Mouse (Mus musculus) left cerebral cortex, postnatal 14 days (tissue): Measurements from ENCODE around the gene Lyzl4. TPM values are rescaled to one million over a fixed set of nuclear protein-coding genes. Genes with fewer than 3 reads are reported as not detected.

Experiments
- DNase-seq, 2 experiments: peaks; one replicate each; pipeline ENCODE4 v3.0.0; 2021 to 2022; ENCODE audit warnings: low spot score in 2 of 2, mixed read lengths in 1 of 2
- intact Hi-C: fragments of 180-260 bp; cut with DNase I; formaldehyde crosslinking; loops from one replicate; pipeline ENCODE4 v1.15.1; 2025
- total RNA-seq, 2 experiments: library from RNA; stranded (reverse); gene quantifications; 2 replicates each; pipeline ENCODE4 v1.2.3; 2021

Gene Lyzl4
- total RNA-seq, 2 experiments from 2014 or later: 0.97 to 1.2 TPM

DNA sequence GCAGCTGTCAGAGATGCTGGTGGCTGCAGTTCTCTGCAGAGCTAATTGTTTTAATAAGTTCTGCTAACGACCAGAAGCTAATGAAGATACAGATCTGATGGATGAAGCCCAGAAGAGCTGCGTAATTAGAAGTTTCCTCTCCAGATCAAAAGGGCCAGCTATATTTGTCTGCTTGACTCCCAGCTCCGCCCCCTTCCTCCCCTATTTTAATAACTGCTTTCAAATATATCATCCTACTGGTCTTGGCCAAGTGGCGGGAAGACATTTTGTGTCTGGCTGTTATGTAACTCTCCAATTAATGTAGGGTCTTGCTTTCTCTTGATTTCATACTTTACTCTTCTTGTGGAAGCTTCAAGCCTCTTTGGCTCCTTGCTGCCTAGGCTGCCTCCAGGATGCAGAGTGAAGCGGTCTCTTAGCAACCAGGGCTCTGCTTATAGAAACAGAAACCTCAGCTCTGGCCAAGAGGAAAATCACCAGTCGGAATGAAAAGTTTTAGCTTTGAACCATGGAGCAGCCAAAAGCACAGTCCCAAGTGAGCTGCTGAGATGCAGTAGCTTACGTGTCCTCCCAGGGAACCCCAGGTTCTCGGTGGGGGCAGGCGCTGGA, 86.4 kb downstream of the Lyzl4 start:
- intact Hi-C loops: loop anchor here (5.0 kb wide), 3 partner anchors 42 to 63 kb away; no protein-coding TSS in a partner anchor
- DNase-seq: peak; percentile 71

DNA sequence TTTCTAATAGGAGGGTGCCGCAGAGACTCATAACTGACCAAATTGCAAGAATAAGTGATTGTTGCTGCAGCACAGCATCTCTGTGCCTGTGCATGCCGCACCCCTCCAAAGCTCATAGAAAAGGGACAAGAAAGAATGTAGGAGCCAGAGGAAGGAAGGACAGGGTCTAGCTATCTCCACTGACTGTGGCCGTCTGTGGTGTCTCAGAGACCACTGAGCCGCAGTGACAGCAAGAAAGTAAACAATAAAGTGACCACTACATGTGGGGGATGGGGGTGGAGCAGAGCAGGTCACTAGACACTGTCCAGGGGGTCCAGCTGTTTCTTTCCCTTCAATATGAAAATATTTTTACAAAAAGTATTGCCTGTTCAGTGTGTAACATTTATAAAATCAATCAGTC, 88.3 kb downstream of the Lyzl4 start:
- no peak for DNase-seq
- intact Hi-C loops: no loop called here

DNA sequence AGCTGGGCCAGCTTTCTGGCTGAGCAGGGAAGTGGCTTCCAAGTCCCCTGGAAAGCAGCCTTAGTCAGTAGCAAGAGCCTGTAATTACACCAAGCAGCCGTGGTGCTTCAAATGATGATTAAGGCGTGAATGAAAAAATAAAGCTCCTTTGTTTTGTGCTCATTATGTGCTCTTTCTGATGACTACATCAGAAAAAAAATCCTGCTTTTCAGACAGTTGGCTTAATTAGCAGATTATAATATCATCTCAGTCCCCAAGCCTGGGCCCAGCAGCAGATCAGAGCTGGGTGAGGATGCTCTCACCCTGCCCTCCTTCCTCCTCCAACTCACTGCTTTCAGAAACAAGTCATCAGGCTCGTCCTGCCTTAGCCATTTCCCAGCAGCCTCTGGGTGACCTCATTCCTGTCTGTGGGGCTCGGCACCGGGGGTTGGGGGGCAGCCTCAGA, 91.5 kb downstream of the Lyzl4 start:
- intact Hi-C loops: no loop called here
- DNase-seq: peak in 1 of 2 experiments; percentile 38

DNA sequence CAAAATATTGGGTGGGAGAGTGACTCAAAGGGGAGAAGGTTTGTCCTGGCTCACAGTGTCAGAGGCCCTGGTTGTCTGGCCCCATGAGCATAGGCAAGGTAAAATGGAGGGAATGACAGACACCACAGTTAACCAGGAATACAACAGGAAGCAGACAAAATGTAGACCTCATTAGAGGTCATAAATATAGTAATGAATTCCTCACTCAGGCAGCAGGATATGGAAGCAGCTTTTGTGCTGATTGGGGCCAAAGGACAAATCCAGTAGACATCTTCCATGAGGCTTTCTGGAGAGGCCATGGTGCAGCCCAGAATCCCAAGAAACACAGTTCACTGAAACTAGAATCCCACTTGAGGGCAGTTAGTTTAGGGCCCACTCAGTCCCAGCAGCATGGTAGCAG, 92.5 kb downstream of the Lyzl4 start:
- no peak for DNase-seq
- intact Hi-C loops: no loop called here

DNA sequence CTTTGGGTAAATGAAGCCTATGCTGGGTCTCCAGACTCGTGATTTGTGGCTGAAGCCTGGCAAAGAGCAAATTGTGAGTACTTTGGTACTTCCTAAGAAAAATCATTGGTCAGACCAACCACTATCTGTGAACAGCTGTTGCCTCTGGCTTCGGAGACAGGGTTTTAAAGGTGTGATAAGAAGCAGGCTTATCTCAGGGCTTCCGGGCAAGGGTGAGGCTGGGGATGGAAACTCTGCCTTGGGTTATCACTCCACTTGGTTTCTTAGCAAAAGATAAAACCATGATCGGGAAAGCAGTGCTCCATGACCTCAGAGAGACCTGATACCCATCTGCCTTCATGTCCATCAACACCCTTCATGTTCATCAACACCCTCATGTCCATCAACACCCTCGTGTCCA, 92.9 kb downstream of the Lyzl4 start:
- DNase-seq: no peak
- intact Hi-C loops: no loop called here

DNA sequence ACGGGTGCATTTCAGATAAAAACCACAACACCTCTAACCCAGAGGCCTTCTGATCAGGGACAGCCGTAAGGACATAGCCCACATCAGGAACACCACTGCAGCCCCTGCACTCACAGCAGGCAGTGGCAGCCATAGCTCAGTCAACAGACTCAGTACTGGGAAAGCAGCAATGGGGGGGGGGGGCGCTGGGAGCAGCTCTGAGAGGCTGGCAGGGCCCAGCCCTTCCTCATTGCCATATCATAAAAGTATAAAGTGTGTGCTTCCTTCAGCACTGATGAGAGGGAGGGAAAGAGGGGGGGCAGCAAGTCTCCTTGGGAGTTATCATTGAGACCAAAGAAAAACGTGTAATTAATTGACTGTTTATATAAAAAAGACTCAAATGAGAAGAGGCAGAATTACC, 94.5 kb downstream of the Lyzl4 start:
- intact Hi-C loops: no loop called here
- no peak for DNase-seq

DNA sequence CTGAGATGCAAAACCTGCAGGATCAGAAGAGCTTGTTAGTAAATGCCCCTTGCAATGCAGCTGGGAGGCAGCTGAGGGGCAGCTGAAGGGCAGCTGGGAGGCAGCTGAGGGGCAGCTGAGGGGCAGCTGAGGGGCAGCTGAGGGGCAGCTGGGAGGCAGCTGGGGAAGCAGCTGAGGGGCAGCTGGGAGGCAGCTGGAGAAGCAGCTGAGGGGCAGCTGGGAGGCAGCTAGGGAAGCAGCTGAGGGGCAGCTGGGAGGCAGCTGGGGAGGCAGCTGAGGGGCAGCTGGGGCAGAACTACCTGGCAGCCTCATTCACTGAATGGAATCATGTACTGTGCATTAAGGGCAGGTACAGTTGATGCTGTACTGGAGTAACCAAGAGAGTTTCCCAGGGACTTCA, 100.4 kb downstream of the Lyzl4 start:
- no peak for DNase-seq
- intact Hi-C loops: no loop called here

DNA sequence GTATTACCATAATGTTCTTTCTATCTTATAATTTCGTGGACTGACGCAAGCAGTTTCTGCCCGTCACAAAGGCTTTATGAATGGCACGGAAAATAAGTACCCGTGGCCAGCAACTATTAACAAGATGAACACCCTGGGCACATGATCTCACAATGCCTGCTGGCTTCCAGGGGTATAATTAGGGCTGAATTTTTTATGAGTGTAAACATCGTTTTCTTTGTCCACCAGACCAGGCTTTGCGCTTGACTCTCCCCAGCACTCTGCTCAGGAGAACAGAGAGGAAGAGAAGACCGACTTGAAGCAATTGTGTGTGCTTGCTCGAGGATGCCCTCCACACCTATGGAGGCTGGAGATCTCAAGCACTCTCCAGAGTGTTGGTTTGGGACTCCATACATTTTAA, 109.3 kb downstream of the Lyzl4 start:
- intact Hi-C loops: no loop called here
- DNase-seq: no peak

DNA sequence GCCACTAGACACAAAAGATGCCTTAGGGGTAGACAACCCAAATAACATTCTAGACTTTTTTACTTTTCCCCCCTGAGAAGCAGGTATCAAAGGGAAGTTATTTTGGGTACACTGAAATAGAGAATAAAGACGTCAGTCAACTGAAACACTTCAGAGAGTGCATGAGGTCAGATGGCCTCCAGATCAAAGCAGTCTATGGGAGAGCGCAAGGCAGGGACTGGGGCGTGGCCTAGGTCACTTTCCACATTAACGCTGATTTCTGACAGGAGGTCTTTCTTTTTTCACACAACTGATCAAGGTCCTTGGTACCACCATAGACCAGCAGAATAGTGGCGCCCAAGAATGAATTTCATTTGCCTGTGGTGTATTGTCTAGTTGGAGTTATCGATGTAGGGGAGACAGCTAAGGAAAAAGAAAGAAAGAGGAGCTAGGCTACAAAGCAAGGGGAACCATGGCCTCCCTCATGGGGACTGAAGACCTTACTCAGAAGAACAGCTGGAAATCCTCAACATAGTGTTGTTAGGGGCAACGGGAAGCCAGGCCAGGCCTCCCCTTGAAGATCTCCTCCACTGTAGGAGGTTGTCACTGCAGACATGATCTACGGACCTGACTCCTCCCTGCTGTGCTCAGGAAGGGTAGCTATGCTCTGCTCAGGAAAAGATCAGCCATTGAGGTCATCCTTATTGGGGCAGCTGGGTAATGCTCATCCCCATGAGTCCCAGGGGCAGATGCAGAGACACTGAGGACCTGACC, 113.1 kb downstream of the Lyzl4 start:
- intact Hi-C loops: no loop called here
- DNase-seq: no peak

Other genes starting within 250 kb of the Lyzl4 start
- 100 to 1,000 TPM; 625 to 626 TPM for gene Cck, start 146.4 kb downstream of the Lyzl4 start, total RNA-seq
- 10 to 100 TPM; 21.1 to 23.6 TPM for gene Vipr1, start 620 bp upstream of the Lyzl4 start, total RNA-seq
- 10 to 100 TPM; 27.7 to 29.1 TPM for gene Sec22c, start 63.4 kb upstream of the Lyzl4 start, total RNA-seq
- 100 to 1,000 TPM in 1 of 2 experiments, 10 to 100 TPM in 1; 82.8 to 100 TPM for gene Ss18l2, start 68.2 kb upstream of the Lyzl4 start, total RNA-seq
- 100 to 1,000 TPM; 102 to 103 TPM for gene Nktr, start 77.1 kb upstream of the Lyzl4 start, total RNA-seq
- gene Zfp651, start 117.2 kb upstream of the Lyzl4 start, total RNA-seq: 100 to 1,000 TPM; 112 to 127 TPM
- gene Klhl40, start 135.5 kb upstream of the Lyzl4 start, total RNA-seq: 1 to 10 TPM; 5.0 to 5.3 TPM
- 1 to 10 TPM; 8.3 to 8.7 TPM for gene Hhatl, start 150.4 kb upstream of the Lyzl4 start, total RNA-seq
- gene Ccdc13, start 197.4 kb upstream of the Lyzl4 start, total RNA-seq: 1 to 10 TPM; 9.1 to 9.3 TPM
- gene Higd1a, start 216.3 kb upstream of the Lyzl4 start, total RNA-seq: 100 to 1,000 TPM in 1 of 2 experiments, 10 to 100 TPM in 1; 99.1 to 108 TPM